Mouse (Mus musculus): ENCODE data around the gene Tmem174. TPM values are rescaled to one million over a fixed set of nuclear protein-coding genes. Genes with fewer than 3 reads are reported as not detected.
A peak's percentile ranks its signal among the peaks of the same experiment; 100 is the strongest.

Tmem174 gene
- polyA plus RNA-seq, 1 experiment from 2014 or later, result not detected

GRCm38 (mm10) chr13:98647775-98648568 lies 10.8 kb upstream of the Tmem174 start:
- Histone ChIP-seq H3K27me3 (ENCODE audit: control insufficient read depth, insufficient read depth, low read length) (no peaks in the 10 kb centered on the region), H3K9me3 (replicated peaks; ENCODE audit: control insufficient read depth, low read length) (no peaks in the 10 kb centered on the region), H3K9ac (replicated peaks; ENCODE audit: low read length) (no peak overlapping the region), H3K27ac (replicated peaks; ENCODE audit: low read depth, low read length) (no peak overlapping the region), H3K4me3 (ENCODE audit: low read depth, low read length) (no peak overlapping the region), H3K4me2 (ENCODE audit: low read depth, low read length) (no peak overlapping the region), H3K36me3 (replicated peaks; ENCODE audit: control insufficient read depth, insufficient read depth, low read depth, low read length) (no peaks in the 10 kb centered on the region), H3K4me1 (ENCODE audit: control insufficient read depth, insufficient read depth, low read length) (no peaks in the 10 kb centered on the region)
- DNase-seq (ENCODE audit: low spot score), result no peak
- 88% methylated on average over 22 of the region's 22 CpGs for WGBS
- no peak for ATAC-seq (replicated peaks; ENCODE audit: insufficient number of reproducible peaks, low FRiP score, low TSS enrichment, low read depth)

- no peaks in the 10 kb centered on the region for H3K4me1 ChIP-seq (ENCODE audit: control insufficient read depth, insufficient read depth, low read length)
- H3K4me2 ChIP-seq (ENCODE audit: low read depth, low read length), result no peak overlapping the region
- 89% methylated on average over 5 of the region's 5 CpGs for WGBS
- no peaks in the 10 kb centered on the region for H3K36me3 ChIP-seq (replicated peaks; ENCODE audit: control insufficient read depth, insufficient read depth, low read depth, low read length)
- no peak overlapping the region for H3K4me3 ChIP-seq (ENCODE audit: low read depth, low read length)
- DNase-seq (ENCODE audit: low spot score) (no peak), ATAC-seq (replicated peaks; ENCODE audit: insufficient number of reproducible peaks, low FRiP score, low TSS enrichment, low read depth) (no peak)
- H3K27me3 ChIP-seq (ENCODE audit: control insufficient read depth, insufficient read depth, low read length), result no peaks in the 10 kb centered on the region
- H3K9me3 ChIP-seq (replicated peaks; ENCODE audit: control insufficient read depth, low read length), result no peaks in the 10 kb centered on the region
- no peak overlapping the region for H3K27ac ChIP-seq (replicated peaks; ENCODE audit: low read depth, low read length)
- H3K9ac ChIP-seq (replicated peaks; ENCODE audit: low read length), result no peak overlapping the region
Observed at GRCm38 (mm10) chr13:98638507-98639166, 1.4 kb upstream of the Tmem174 start.

- no peaks in the 10 kb centered on the region for H3K36me3 ChIP-seq (replicated peaks; ENCODE audit: control insufficient read depth, insufficient read depth, low read depth, low read length)
- DNase-seq (ENCODE audit: low spot score) (no peak), ATAC-seq (replicated peaks; ENCODE audit: insufficient number of reproducible peaks, low FRiP score, low TSS enrichment, low read depth) (no peak)
- no peak overlapping the region for H3K4me3 ChIP-seq (ENCODE audit: low read depth, low read length)
- H3K27ac ChIP-seq (replicated peaks; ENCODE audit: low read depth, low read length), result no peak overlapping the region
- H3K4me2 ChIP-seq (ENCODE audit: low read depth, low read length), result no peak overlapping the region
- no peak overlapping the region for H3K9ac ChIP-seq (replicated peaks; ENCODE audit: low read length)
- 75% methylated on average over 18 of the region's 18 CpGs for WGBS
- peaks cover 4% of the 10 kb centered on the region; the same call in 1 of the 2 replicates for H3K4me1 ChIP-seq (ENCODE audit: control insufficient read depth, insufficient read depth, low read length)
- no peaks in the 10 kb centered on the region for H3K9me3 ChIP-seq (replicated peaks; ENCODE audit: control insufficient read depth, low read length)
- H3K27me3 ChIP-seq (ENCODE audit: control insufficient read depth, insufficient read depth, low read length), result no peaks in the 10 kb centered on the region
Observed at GRCm38 (mm10) chr13:98636571-98636970, 639 bp downstream of the Tmem174 start.

GRCm38 (mm10) chr13:98633641-98634484 lies 3.3 kb downstream of the Tmem174 start:
- DNase-seq (ENCODE audit: low spot score) (no peak), ATAC-seq (replicated peaks; ENCODE audit: insufficient number of reproducible peaks, low FRiP score, low TSS enrichment, low read depth) (no peak)
- Histone ChIP-seq H3K4me3 (ENCODE audit: low read depth, low read length) (no peak overlapping the region), H3K4me2 (ENCODE audit: low read depth, low read length) (no peak overlapping the region), H3K4me1 (ENCODE audit: control insufficient read depth, insufficient read depth, low read length) (peaks cover 4% of the 10 kb centered on the region; the same call in 1 of the 2 replicates), H3K36me3 (replicated peaks; ENCODE audit: control insufficient read depth, insufficient read depth, low read depth, low read length) (no peaks in the 10 kb centered on the region), H3K9ac (replicated peaks; ENCODE audit: low read length) (no peak overlapping the region), H3K27ac (replicated peaks; ENCODE audit: low read depth, low read length) (no peak overlapping the region), H3K9me3 (replicated peaks; ENCODE audit: control insufficient read depth, low read length) (no peaks in the 10 kb centered on the region), H3K27me3 (ENCODE audit: control insufficient read depth, insufficient read depth, low read length) (no peaks in the 10 kb centered on the region)
- 57% methylated on average over 6 of the region's 6 CpGs for WGBS

- H3K9me3 ChIP-seq (replicated peaks; ENCODE audit: control insufficient read depth, low read length), result no peaks in the 10 kb centered on the region
- 78% methylated on average over 9 of the region's 9 CpGs for WGBS
- H3K4me3 ChIP-seq (ENCODE audit: low read depth, low read length), result no peak overlapping the region
- H3K4me2 ChIP-seq (ENCODE audit: low read depth, low read length), result no peak overlapping the region
- H3K27ac ChIP-seq (replicated peaks; ENCODE audit: low read depth, low read length), result no peak overlapping the region
- DNase-seq (ENCODE audit: low spot score) (no peak), ATAC-seq (replicated peaks; ENCODE audit: insufficient number of reproducible peaks, low FRiP score, low TSS enrichment, low read depth) (no peak)
- H3K36me3 ChIP-seq (replicated peaks; ENCODE audit: control insufficient read depth, insufficient read depth, low read depth, low read length), result no peaks in the 10 kb centered on the region
- peaks cover 4% of the 10 kb centered on the region; the same call in 1 of the 2 replicates for H3K4me1 ChIP-seq (ENCODE audit: control insufficient read depth, insufficient read depth, low read length)
- no peak overlapping the region for H3K9ac ChIP-seq (replicated peaks; ENCODE audit: low read length)
- H3K27me3 ChIP-seq (ENCODE audit: control insufficient read depth, insufficient read depth, low read length), result no peaks in the 10 kb centered on the region
Observed at GRCm38 (mm10) chr13:98632306-98632942, 4.8 kb downstream of the Tmem174 start.

GRCm38 (mm10) chr13:98631105-98631838 lies 5.9 kb downstream of the Tmem174 start:
- 37% methylated on average over 20 of the region's 20 CpGs for WGBS
- Histone ChIP-seq H3K27ac (replicated peaks; ENCODE audit: low read depth, low read length) (no peak overlapping the region; the same call in 1 of the 2 replicates), H3K4me2 (ENCODE audit: low read depth, low read length) (no peak overlapping the region; the same call in 1 of the 2 replicates)

GRCm38 (mm10) chr13:98626736-98627135 lies 10.5 kb downstream of the Tmem174 start:
- Histone ChIP-seq H3K9ac (replicated peaks; ENCODE audit: low read length) (no peak overlapping the region), H3K4me3 (ENCODE audit: low read depth, low read length) (no peak overlapping the region), H3K27ac (replicated peaks; ENCODE audit: low read depth, low read length) (no peak overlapping the region), H3K27me3 (ENCODE audit: control insufficient read depth, insufficient read depth, low read length) (no peaks in the 10 kb centered on the region), H3K9me3 (replicated peaks; ENCODE audit: control insufficient read depth, low read length) (no peaks in the 10 kb centered on the region), H3K36me3 (replicated peaks; ENCODE audit: control insufficient read depth, insufficient read depth, low read depth, low read length) (no peaks in the 10 kb centered on the region), H3K4me2 (ENCODE audit: low read depth, low read length) (no peak overlapping the region), H3K4me1 (ENCODE audit: control insufficient read depth, insufficient read depth, low read length) (no peaks in the 10 kb centered on the region; the same call in 1 of the 2 replicates)
- DNase-seq (ENCODE audit: low spot score) (no peak), ATAC-seq (replicated peaks; ENCODE audit: insufficient number of reproducible peaks, low FRiP score, low TSS enrichment, low read depth) (no peak)
- 94% methylated on average over 20 of the region's 20 CpGs for WGBS

More at GRCm38 (mm10) chr13:98631105-98631838, 5.9 kb downstream of the Tmem174 start:
- Histone ChIP-seq H3K36me3 (replicated peaks; ENCODE audit: control insufficient read depth, insufficient read depth, low read depth, low read length) (no peaks in the 10 kb centered on the region), H3K27me3 (ENCODE audit: control insufficient read depth, insufficient read depth, low read length) (no peaks in the 10 kb centered on the region), H3K9ac (replicated peaks; ENCODE audit: low read length) (peak overlapping the region; percentile 39), H3K9me3 (replicated peaks; ENCODE audit: control insufficient read depth, low read length) (no peaks in the 10 kb centered on the region), H3K4me1 (ENCODE audit: control insufficient read depth, insufficient read depth, low read length) (peaks cover 4% of the 10 kb centered on the region; the same call in 1 of the 2 replicates), H3K4me3 (ENCODE audit: low read depth, low read length) (no peak overlapping the region)
- DNase-seq (ENCODE audit: low spot score) (no peak), ATAC-seq (replicated peaks; ENCODE audit: insufficient number of reproducible peaks, low FRiP score, low TSS enrichment, low read depth) (peak; percentile 62; the same call in 1 of the 2 replicates)

Measured in embryonic facial prominence, embryonic 11.5 days (tissue).